Mouse (Mus musculus) forebrain, embryonic 15.5 days (tissue): ENCODE measurements around the gene Myrfl. TPM values are rescaled to one million over a fixed set of nuclear protein-coding genes. Genes with fewer than 3 reads are reported as not detected.

Source experiments
- ATAC-seq: fragments of 200-750 bp; cut with Nextera tagmentation; replicated peaks from 2 replicates; pipeline ENCODE4 v1.8.0; 2017; ENCODE audit warnings: mild to moderate bottlenecking, moderate TSS enrichment, moderate library complexity
- H3K27ac ChIP-seq: fragments of 300-500 bp; sonication (generic); replicated peaks from 2 replicates; pipeline ENCODE4 v1.5.1; 2015; ENCODE audit warnings: mild to moderate bottlenecking, inconsistent platforms
- H3K27me3 ChIP-seq: fragments of 300-500 bp; sonication (generic); 2 replicates; pipeline ENCODE4 v1.6.1; 2015; ENCODE audit warnings: inconsistent platforms
- H3K36me3 ChIP-seq: fragments of 300-500 bp; sonication (generic); 2 replicates; pipeline ENCODE4 v1.6.1; 2015; ENCODE audit warnings: mild to moderate bottlenecking, inconsistent platforms
- H3K4me1 ChIP-seq: fragments of 300-500 bp; sonication (generic); 2 replicates; pipeline ENCODE4 v1.6.1; 2015; ENCODE audit warnings: inconsistent platforms
- H3K4me2 ChIP-seq: fragments of 300-500 bp; sonication (generic); replicated peaks from 2 replicates; pipeline ENCODE4 v1.6.1; 2015; ENCODE audit warnings: mild to moderate bottlenecking, inconsistent platforms
- H3K4me3 ChIP-seq: fragments of 300-500 bp; sonication (generic); 2 replicates; pipeline ENCODE4 v1.5.1; 2015; ENCODE audit warnings: mild to moderate bottlenecking, inconsistent platforms
- H3K9ac ChIP-seq: fragments of 300-500 bp; sonication (generic); replicated peaks from 2 replicates; pipeline ENCODE4 v1.6.1; 2015; ENCODE audit warnings: mild to moderate bottlenecking, inconsistent platforms
- H3K9me3 ChIP-seq: fragments of 300-500 bp; sonication (generic); 2 replicates; pipeline ENCODE4 v1.6.1; 2016; ENCODE audit warnings: inconsistent platforms
- WGBS: fragments of 180-500 bp; shearing (Covaris S2); methylation state at CpG from one replicate; pipeline ENCODE4 v1.1.7; 2015; ENCODE audit warnings: mixed read lengths; 5-methylcytosine and 5-hydroxymethylcytosine counted together
- polyA plus RNA-seq: library from polyadenylated mRNA; unstranded; fragments of >200 nt; fragmentation: Nextera tagmentation; extraction: Ambion mirVana; gene quantifications from 2 replicates; pipeline ENCODE4 v1.2.1, GENCODE M21; 2015

The Myrfl gene
- polyA plus RNA-seq, 1 experiment from 2014 or later: 0.05 TPM

DNA sequence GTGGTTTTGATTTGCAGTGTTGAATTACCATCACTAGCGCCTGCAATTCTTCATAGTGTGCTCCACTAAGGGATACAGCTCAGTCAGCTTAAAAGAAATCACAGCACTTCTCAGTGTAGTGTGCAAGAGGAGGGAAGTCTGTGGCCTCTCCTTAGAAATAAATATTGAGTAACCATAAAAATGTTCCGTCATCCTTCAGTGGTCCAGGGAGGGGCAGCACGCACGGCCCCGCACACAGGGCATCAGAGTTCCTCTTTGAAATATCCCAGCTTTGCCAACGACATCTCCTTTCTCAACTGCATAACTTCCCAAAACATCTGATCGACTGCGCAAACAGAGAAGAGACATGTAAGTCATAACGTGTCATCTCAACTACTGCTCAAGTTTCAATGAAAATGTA lies 10.1 kb upstream of the Myrfl start:
- H3K27me3 ChIP-seq: no peaks in the 10 kb centered on the region
- 95% methylated on average over 9 of the region's 9 CpGs for whole genome bisulfite sequencing
- no peaks in the 10 kb centered on the region for H3K4me1 ChIP-seq
- no peak overlapping the region for H3K4me3 ChIP-seq
- ATAC-seq: no peak
- no peak overlapping the region for H3K27ac ChIP-seq
- H3K4me2 ChIP-seq: no peak overlapping the region
- no peaks in the 10 kb centered on the region for H3K9me3 ChIP-seq
- H3K36me3 ChIP-seq: peaks cover 56% of the 10 kb centered on the region
- no peak overlapping the region for H3K9ac ChIP-seq

- no peaks in the 10 kb centered on the region for H3K4me1 ChIP-seq
- WGBS: 89% methylated on average over 10 of the region's 10 CpGs
- H3K9ac ChIP-seq: no peak overlapping the region
- H3K4me3 ChIP-seq: no peak overlapping the region
- no peak overlapping the region for H3K4me2 ChIP-seq
- no peak overlapping the region for H3K27ac ChIP-seq
- H3K36me3 ChIP-seq: peaks cover 39% of the 10 kb centered on the region
- ATAC-seq: no peak
- no peaks in the 10 kb centered on the region for H3K9me3 ChIP-seq
- H3K27me3 ChIP-seq: no peaks in the 10 kb centered on the region
Observed at GRCm38 (mm10) chr10:116904503-116904908, 7.8 kb upstream of the Myrfl start.

DNA sequence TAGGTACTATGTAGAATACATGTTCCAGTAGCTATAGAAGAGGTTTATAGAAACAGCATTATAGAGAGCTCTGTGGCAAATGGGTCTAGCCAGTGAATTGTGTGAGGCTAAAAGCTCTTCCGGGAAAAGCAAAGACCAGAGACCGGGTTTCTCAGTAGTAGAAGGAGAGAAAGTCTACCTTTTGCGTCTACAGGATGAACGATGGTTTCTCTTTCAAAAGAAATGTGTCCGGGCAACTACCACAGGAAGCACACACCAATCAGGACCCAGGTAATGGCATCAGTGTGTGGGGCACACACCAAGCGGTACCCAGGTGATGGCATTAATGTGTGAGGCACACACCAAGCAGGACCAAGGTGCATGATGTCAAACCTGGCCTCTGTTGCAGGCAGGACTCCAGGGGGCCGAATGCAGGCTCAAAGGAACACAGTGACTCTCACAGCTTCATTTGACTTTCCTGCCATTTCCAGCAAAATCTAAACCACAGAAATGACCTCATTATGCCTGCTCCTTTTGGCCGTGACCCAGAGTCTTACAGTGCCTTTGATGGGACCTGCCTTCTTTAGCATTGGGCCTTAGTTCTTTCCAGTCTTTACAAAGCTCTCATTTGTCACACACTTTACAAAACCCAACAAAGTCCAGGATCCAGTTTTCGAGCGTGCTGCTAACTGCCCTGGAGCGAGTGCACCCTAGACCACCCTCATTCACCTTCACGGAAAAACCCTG lies 1.4 kb downstream of the Myrfl start:
- Histone ChIP-seq H3K27ac (no peak overlapping the region), H3K4me3 (no peak overlapping the region), H3K36me3 (no peaks in the 10 kb centered on the region), H3K9ac (no peak overlapping the region), H3K4me1 (no peaks in the 10 kb centered on the region), H3K4me2 (no peak overlapping the region), H3K9me3 (no peaks in the 10 kb centered on the region), H3K27me3 (no peaks in the 10 kb centered on the region)
- no peak for ATAC-seq
- WGBS: 79% methylated on average over 12 of the region's 12 CpGs

GRCm38 (mm10) chr10:116894540-116894939 lies 2.2 kb downstream of the Myrfl start:
- no peak overlapping the region for H3K4me2 ChIP-seq
- H3K4me3 ChIP-seq: no peak overlapping the region
- no peaks in the 10 kb centered on the region for H3K27me3 ChIP-seq
- no peaks in the 10 kb centered on the region for H3K9me3 ChIP-seq
- H3K4me1 ChIP-seq: no peaks in the 10 kb centered on the region
- no peak overlapping the region for H3K9ac ChIP-seq
- ATAC-seq: no peak
- H3K36me3 ChIP-seq: no peaks in the 10 kb centered on the region
- 69% methylated on average over 6 of the region's 6 CpGs for WGBS
- no peak overlapping the region for H3K27ac ChIP-seq

GRCm38 (mm10) chr10:116893753-116894152 lies 3.0 kb downstream of the Myrfl start:
- no peak overlapping the region for H3K27ac ChIP-seq
- H3K9me3 ChIP-seq: no peaks in the 10 kb centered on the region
- 0 out of 2 replicates have a peak, but pooled peaks have one; percentile 23 for ATAC-seq
- 22% methylated on average over 3 of the region's 3 CpGs for WGBS
- no peak overlapping the region for H3K4me2 ChIP-seq
- no peaks in the 10 kb centered on the region for H3K36me3 ChIP-seq
- no peaks in the 10 kb centered on the region for H3K4me1 ChIP-seq
- H3K4me3 ChIP-seq: no peak overlapping the region
- no peak overlapping the region for H3K9ac ChIP-seq
- H3K27me3 ChIP-seq: no peaks in the 10 kb centered on the region

- H3K9ac ChIP-seq: no peak overlapping the region
- no peaks in the 10 kb centered on the region for H3K9me3 ChIP-seq
- H3K4me2 ChIP-seq: no peak overlapping the region
- H3K4me1 ChIP-seq: no peaks in the 10 kb centered on the region
- no peaks in the 10 kb centered on the region for H3K27me3 ChIP-seq
- WGBS: 49% methylated on average over 5 of the region's 5 CpGs
- H3K27ac ChIP-seq: no peak overlapping the region
- H3K36me3 ChIP-seq: no peaks in the 10 kb centered on the region
- peak; percentile 86 for ATAC-seq
- no peak overlapping the region for H3K4me3 ChIP-seq
Observed at GRCm38 (mm10) chr10:116890587-116890986, 6.1 kb downstream of the Myrfl start.

DNA sequence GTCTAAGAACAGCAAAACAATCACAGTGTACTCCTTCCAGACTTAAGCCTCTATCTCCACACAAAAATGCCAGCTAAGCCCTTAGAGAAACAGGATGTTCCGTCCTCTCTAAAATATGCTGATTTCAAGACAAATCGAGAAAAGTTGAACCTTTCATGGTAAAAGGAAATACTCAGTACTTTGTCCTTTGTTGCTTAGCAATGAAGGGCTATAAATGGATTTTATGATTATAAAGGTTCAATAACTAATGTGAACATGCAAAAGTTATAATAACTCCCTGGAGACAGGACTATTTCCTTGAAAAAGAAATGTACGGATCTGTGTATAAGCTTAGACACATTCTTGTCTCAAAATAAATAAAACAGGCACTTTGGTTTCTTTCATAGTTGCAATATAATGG lies 12.2 kb downstream of the Myrfl start:
- no peak overlapping the region for H3K27ac ChIP-seq
- 89% methylated on average over 3 of the region's 3 CpGs for WGBS
- no peak overlapping the region for H3K9ac ChIP-seq
- no peak for ATAC-seq
- H3K4me1 ChIP-seq: no peaks in the 10 kb centered on the region
- no peaks in the 10 kb centered on the region for H3K36me3 ChIP-seq
- no peaks in the 10 kb centered on the region for H3K27me3 ChIP-seq
- H3K4me3 ChIP-seq: no peak overlapping the region
- no peaks in the 10 kb centered on the region for H3K9me3 ChIP-seq
- no peak overlapping the region for H3K4me2 ChIP-seq

- no peak overlapping the region for H3K27ac ChIP-seq
- H3K36me3 ChIP-seq: no peaks in the 10 kb centered on the region
- 76% methylated on average over 5 of the region's 5 CpGs for WGBS
- no peaks in the 10 kb centered on the region for H3K27me3 ChIP-seq
- H3K9me3 ChIP-seq: no peaks in the 10 kb centered on the region
- no peaks in the 10 kb centered on the region for H3K4me1 ChIP-seq
- no peak for ATAC-seq
- H3K4me3 ChIP-seq: no peak overlapping the region
- no peak overlapping the region for H3K4me2 ChIP-seq
- no peak overlapping the region for H3K9ac ChIP-seq
Observed at GRCm38 (mm10) chr10:116883531-116883930, 13.2 kb downstream of the Myrfl start.

GRCm38 (mm10) chr10:116877436-116877835 lies 19.3 kb downstream of the Myrfl start:
- H3K9ac ChIP-seq: no peak overlapping the region
- no peaks in the 10 kb centered on the region for H3K36me3 ChIP-seq
- no peak overlapping the region for H3K4me3 ChIP-seq
- 81% methylated on average over 4 of the region's 4 CpGs for WGBS
- no peaks in the 10 kb centered on the region for H3K9me3 ChIP-seq
- no peak for ATAC-seq
- no peaks in the 10 kb centered on the region for H3K27me3 ChIP-seq
- H3K27ac ChIP-seq: no peak overlapping the region
- H3K4me2 ChIP-seq: no peak overlapping the region
- no peaks in the 10 kb centered on the region for H3K4me1 ChIP-seq

GRCm38 (mm10) chr10:116874490-116874889 lies 22.2 kb downstream of the Myrfl start:
- H3K27ac ChIP-seq: no peak overlapping the region
- no peaks in the 10 kb centered on the region for H3K36me3 ChIP-seq
- no peaks in the 10 kb centered on the region for H3K9me3 ChIP-seq
- no peak overlapping the region for H3K4me3 ChIP-seq
- H3K4me2 ChIP-seq: no peak overlapping the region
- no peak for ATAC-seq
- no peak overlapping the region for H3K9ac ChIP-seq
- 86% methylated on average over 9 of the region's 9 CpGs for WGBS
- H3K4me1 ChIP-seq: no peaks in the 10 kb centered on the region; the same call in 1 of the 2 replicates
- no peaks in the 10 kb centered on the region for H3K27me3 ChIP-seq

- no peaks in the 10 kb centered on the region for H3K9me3 ChIP-seq
- H3K27ac ChIP-seq: 0 out of 2 replicates have a peak overlapping the region, but pooled peaks have one; percentile 33
- no peak for ATAC-seq
- no peaks in the 10 kb centered on the region; the same call in 1 of the 2 replicates for H3K4me1 ChIP-seq
- no peak overlapping the region for H3K9ac ChIP-seq
- no peak overlapping the region for H3K4me3 ChIP-seq
- H3K27me3 ChIP-seq: no peaks in the 10 kb centered on the region
- H3K36me3 ChIP-seq: no peaks in the 10 kb centered on the region
- WGBS: 84% methylated on average over 14 of the region's 14 CpGs
- H3K4me2 ChIP-seq: no peak overlapping the region
Observed at GRCm38 (mm10) chr10:116872016-116872410, 24.7 kb downstream of the Myrfl start.

- Histone ChIP-seq H3K36me3 (no peaks in the 10 kb centered on the region), H3K4me3 (no peak overlapping the region), H3K4me2 (no peak overlapping the region), H3K27ac (peak overlapping the region; percentile 33; the same call in 1 of the 2 replicates), H3K4me1 (no peaks in the 10 kb centered on the region; the same call in 1 of the 2 replicates), H3K9me3 (no peaks in the 10 kb centered on the region), H3K9ac (no peak overlapping the region), H3K27me3 (no peaks in the 10 kb centered on the region)
- WGBS: 73% methylated on average over 12 of the region's 12 CpGs
- peak; percentile 86 for ATAC-seq
Observed at GRCm38 (mm10) chr10:116871329-116872015, 25.2 kb downstream of the Myrfl start.
